Mouse (Mus musculus) G1E-ER4 (cell line): ENCODE results near the gene Ccdc63. TPM values are rescaled to one million over a fixed set of nuclear protein-coding genes. Genes with fewer than 3 reads are reported as not detected.

Experiments used
- GATA1 ChIP-seq: IDR thresholded peaks from one replicate; pipeline ENCODE4 v1.8.0; 2012; ENCODE audit warnings: low read length, inconsistent platforms
- polyA plus RNA-seq: library from polyadenylated mRNA; stranded (reverse); fragments of >175 nt; gene quantifications from 2 replicates; pipeline ENCODE4 v1.2.3, GENCODE M21; 2012

Gene Ccdc63
- not detected in 2 replicates for polyA plus RNA-seq

DNA sequence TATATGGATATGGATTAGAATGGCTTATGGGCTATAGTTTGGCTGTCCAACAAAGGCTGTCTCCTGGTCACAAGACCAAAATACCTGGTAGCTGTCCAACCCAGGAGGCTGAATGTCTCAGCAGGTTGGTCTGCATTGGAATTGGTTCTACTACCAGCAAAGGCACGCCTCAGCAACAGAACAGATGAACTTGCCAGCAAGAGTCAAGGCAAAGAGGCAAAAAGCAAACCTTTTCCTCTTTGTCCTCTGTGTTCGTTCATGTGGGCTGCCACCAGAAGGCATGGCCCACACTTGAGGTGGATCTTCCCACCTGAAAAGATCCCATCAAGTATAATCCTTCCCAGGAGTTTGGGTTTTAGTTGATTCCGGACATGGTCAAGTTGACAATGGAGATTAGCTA is at the start of gene Ccdc63:
Ccdc63 (minus strand) TSS at position 101 of the 400 bp plus-strand sequence.
- no peak for TF ChIP-seq GATA1

DNA sequence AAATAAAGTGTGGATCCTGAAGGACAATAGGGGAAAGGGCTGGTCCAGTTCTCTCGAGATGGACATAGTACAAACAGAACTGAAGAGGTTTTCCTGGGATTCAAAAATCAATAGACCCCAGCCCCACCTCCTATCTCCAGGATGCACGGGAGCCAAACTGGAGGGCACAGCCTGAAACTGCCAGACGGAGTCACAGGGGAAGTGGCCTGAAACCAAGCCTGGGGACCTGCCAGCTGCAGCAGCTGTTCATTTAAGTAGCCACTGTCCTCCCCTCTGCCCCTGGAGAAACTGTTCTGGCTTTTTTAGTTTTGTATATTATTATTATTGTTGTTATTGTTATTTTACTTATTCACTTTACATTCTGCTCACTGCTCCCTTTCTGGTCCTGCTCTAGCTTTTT is 48.5 kb upstream of the Ccdc63 start:
- TF ChIP-seq GATA1 = no peak

- TF ChIP-seq GATA1 = no peak
Measured at GRCm38 (mm10) chr5:122184283-122184806, 43.7 kb upstream of the Ccdc63 start.

DNA sequence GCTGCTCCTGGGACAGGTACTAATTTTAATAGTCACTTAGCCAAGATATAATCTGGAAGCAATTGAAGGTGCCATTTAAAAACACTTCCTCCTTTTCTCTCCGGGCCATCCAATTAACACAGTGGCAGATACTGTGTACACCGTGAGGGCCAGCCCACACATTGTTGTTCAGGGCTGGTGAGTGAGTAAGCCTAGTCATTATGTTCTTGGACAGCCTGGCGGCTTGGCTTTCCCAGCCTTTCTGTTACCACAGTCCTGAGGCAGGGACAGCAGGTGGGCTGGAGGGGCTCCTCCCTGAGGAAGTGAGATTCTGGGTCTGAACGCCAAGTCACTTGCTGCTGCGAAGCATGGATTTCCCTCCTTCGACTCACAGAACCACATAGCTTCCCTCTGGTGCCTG is 39.0 kb upstream of the Ccdc63 start:
- no peak for TF ChIP-seq GATA1

DNA sequence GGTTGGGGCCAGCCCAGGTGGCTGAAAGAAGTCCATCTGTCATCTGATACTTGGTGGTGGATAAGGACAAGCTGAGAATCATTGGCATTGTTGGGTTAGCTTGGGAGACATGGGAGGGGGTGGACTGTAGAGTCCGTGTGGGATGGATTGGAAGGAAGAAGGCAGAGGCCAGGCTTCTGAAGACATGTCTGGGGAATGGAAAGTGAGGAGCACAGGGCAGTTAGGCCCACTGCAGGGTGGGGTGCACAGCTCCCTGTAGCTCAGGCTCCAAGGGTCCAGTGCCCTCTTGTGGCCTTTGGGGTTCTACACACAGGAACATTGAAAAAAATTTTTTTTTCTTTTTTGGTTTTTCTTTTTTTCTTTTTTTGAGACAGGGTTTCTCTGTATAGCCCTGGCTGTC is 35.8 kb upstream of the Ccdc63 start:
- TF ChIP-seq GATA1 = no peak

DNA sequence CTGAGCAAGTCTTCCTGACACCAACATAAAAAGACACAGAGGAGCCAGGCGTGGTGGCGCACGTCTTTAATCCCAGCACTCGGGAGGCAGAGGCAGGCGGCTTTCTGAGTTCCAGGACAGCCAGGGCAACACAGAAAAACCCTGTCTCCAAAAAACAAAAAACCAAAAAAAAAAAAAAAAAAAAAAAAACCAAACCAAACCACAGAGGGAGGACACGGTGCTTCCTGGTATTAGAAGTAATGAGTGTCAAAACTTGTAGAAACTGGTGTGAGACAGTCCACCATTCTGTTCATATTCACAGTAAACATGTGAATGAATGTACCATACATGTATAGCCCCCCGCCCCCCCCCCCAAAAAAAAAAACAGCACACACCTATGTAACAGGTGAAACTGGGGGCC is 35.3 kb upstream of the Ccdc63 start:
- no peak for TF ChIP-seq GATA1

GRCm38 (mm10) chr5:122175402-122175801 is 34.8 kb upstream of the Ccdc63 start:
- TF ChIP-seq GATA1 = no peak

DNA sequence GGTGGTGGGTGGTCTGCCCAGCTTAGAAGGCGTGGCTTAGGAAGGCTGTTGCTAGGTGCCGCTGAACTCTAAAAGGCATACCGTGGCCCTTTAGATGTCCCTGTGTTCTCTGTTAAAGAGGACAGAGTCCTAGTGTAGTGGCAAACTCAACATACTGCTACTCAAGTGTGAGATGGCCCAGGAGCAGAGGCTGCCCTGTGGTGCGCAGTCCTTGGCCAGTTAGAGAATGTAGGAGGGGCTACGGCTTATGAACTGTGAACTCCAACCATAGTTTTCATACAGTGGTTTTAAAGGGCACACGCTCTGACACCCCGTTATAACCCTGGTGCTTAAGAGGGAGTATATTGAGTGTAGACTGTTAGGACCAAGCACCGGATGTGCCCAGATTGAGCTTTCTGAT is 30.4 kb upstream of the Ccdc63 start:
- no peak for TF ChIP-seq GATA1

GRCm38 (mm10) chr5:122168344-122169069 is 27.9 kb upstream of the Ccdc63 start:
- no peak for TF ChIP-seq GATA1

GRCm38 (mm10) chr5:122166636-122167161 is 26.1 kb upstream of the Ccdc63 start:
- no peak for TF ChIP-seq GATA1

DNA sequence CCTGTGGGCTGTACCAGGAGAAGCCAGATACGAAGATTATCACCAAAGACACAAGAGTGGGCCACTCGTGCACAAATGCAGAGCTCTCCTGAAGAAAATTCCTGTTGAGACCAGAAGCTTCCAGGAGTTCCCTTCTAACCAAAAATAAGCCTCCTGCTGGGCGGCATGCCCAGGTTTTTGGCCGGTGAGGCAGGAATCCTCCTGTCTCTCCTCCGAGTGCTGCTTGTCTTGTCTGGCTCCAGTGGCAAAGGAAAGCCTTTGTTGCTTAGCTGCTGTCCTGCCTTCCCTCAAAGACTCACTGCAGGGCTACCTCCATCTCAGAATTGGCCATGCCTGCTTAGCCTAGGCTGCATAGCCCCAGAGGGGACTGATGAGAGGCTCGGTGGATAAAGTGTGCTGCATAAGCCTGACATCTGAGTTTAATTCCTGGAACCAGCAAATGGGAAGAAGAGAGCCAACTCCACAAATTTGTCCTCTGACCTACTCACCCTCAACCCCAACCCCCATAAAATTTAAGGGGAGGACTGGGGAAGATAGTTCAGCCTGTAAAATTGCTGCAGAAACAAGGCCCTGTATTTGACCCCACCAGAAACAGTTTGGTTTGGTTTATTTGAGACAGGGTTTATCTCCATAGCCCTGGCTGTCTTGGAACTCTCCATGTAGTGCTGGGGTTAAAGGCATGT is 24.8 kb upstream of the Ccdc63 start:
- no peak for TF ChIP-seq GATA1

DNA sequence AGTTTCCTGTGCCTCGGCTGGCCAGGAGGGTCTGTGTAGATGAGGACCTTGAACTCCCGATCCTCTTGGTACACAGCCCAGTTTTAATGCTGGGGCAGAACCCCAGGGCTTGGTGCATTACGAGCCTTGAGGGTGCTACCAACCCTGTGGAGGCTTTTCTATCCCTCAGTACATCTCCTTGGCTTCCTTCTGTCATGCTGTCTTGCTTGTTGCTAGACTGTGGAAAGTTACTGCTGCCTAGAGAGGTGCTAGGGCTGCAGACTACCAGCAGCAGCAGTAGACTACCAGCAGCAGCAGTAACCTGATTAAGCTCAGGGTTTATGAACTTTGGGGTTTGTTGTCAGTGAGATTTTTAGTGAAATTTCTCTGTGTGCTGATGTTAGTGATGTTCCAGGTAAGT is 23.4 kb upstream of the Ccdc63 start:
- TF ChIP-seq GATA1 = no peak

DNA sequence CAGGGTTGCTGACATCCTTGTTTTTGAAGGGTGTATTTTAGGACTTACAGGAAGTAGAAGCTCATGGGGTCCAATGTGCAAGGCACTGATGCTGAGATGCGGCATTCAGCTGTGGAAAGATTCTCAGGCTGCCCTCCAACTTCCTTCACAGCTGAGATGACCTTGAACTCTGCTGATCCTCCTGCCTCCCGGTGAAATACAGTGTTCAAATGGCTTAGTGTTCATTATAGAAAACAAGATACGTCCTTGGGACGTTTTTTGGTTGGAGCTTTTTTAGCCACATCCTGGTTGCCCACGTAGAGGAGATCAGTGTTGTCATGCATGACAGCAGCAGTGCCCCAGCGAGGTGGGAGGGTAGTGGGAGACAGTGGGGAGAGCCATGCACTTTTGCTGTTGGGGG is 22.6 kb upstream of the Ccdc63 start:
- no peak for TF ChIP-seq GATA1

GRCm38 (mm10) chr5:122158557-122159515 is 18.2 kb upstream of the Ccdc63 start:
- no peak for TF ChIP-seq GATA1

- no peak for TF ChIP-seq GATA1
Measured at GRCm38 (mm10) chr5:122157827-122158381, 17.3 kb upstream of the Ccdc63 start, which contains the start of gene Ppp1cc. TSS of gene Ppp1cc (plus strand) at chr5:122158278.
